Mouse (Mus musculus) liver, postnatal 0 days (tissue): Measurements from ENCODE around the gene Gm12117. TPM values are rescaled to one million over a fixed set of nuclear protein-coding genes. Genes with fewer than 3 reads are reported as not detected.

ENCODE experiments used
- ATAC-seq: fragments of 200-750 bp; cut with Nextera tagmentation; 2 replicates; pipeline ENCODE4 v1.8.0; 2017; ENCODE audit warnings: mild to moderate bottlenecking, moderate library complexity
- DNase-seq: peaks from one replicate; pipeline ENCODE4 v3.0.0-alpha.2; 2016
- H3K27ac ChIP-seq: fragments of 300-500 bp; sonication (generic); 2 replicates; pipeline ENCODE4 v1.5.1; 2014; ENCODE audit warnings: antibody characterized with exemption, moderate library complexity, mild to moderate bottlenecking, low read depth
- H3K27me3 ChIP-seq: fragments of 300-500 bp; sonication (generic); 2 replicates; pipeline ENCODE4 v1.6.1; 2014; ENCODE audit warnings: low read length, control low read depth, mixed read lengths; ENCODE audit not compliant: insufficient read depth
- H3K36me3 ChIP-seq: fragments of 300-500 bp; sonication (generic); replicated peaks from 2 replicates; pipeline ENCODE4 v1.6.1; 2014; ENCODE audit warnings: mild to moderate bottlenecking, control low read depth, low read length, moderate library complexity, mixed read lengths; ENCODE audit not compliant: insufficient read depth
- H3K4me1 ChIP-seq: fragments of 300-500 bp; sonication (generic); 2 replicates; pipeline ENCODE4 v1.6.1; 2014; ENCODE audit warnings: antibody characterized with exemption, mild to moderate bottlenecking, control low read depth; ENCODE audit not compliant: insufficient read depth
- H3K4me2 ChIP-seq: fragments of 300-500 bp; sonication (generic); 2 replicates; pipeline ENCODE4 v1.6.1; 2014; ENCODE audit warnings: low read depth, mild to moderate bottlenecking, low read length, moderate library complexity, mixed read lengths
- H3K4me3 ChIP-seq: fragments of 300-500 bp; sonication (generic); 2 replicates; pipeline ENCODE4 v1.5.1; 2014; ENCODE audit warnings: low read depth, low read length
- H3K9ac ChIP-seq: fragments of 300-500 bp; sonication (generic); replicated peaks from 2 replicates; pipeline ENCODE4 v1.6.1; 2014; ENCODE audit warnings: mild to moderate bottlenecking, moderate library complexity
- H3K9me3 ChIP-seq: fragments of 300-500 bp; sonication (generic); 2 replicates; pipeline ENCODE4 v1.6.1; 2016; ENCODE audit warnings: mild to moderate bottlenecking, control low read depth, low read length, mixed read lengths
- CTCF ChIP-seq: sonication (generic); IDR thresholded peaks from 2 replicates; pipeline ENCODE4 v1.5.1; 2016; ENCODE audit warnings: antibody characterized with exemption, low read depth
- EP300 ChIP-seq: IDR thresholded peaks from 2 replicates; pipeline ENCODE4 v1.6.1; 2016; ENCODE audit warnings: antibody characterized with exemption, low read depth, mild to moderate bottlenecking
- WGBS: fragments of 180-500 bp; shearing (Covaris S2); extraction: QIAGEN DNeasy Blood & Tissue Kit; methylation state at CpG from one replicate; pipeline ENCODE4 v1.1.7; 2014; ENCODE audit not compliant: insufficient replicate concordance; 5-methylcytosine and 5-hydroxymethylcytosine counted together
- polyA plus RNA-seq: library from polyadenylated mRNA; unstranded; fragments of >200 nt; fragmentation: Nextera tagmentation; extraction: Ambion mirVana; gene quantifications from 2 replicates; pipeline ENCODE4 v1.2.1, GENCODE M21; 2015

Gm12117 gene
- polyA plus RNA-seq, 1 experiment from 2014 or later: not detected

DNA sequence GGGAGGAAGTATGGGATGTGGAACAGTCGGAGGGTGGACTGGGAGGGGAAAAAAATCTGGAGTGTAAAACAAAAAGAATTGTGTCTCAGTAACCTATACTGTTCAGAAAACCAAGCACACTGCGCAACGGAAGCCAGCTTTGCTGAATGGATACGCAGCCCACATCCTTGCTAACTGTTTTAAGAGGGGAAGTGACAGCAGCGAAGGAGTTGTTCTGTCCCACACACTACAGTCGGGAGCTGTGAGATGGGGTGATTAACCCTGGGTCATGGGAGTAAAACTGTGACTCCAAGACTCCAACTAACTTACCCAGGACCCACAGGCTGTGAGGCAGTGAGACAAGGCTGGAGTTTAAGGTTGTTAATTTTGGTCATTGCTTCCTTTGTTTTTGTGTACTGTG lies 17.5 kb upstream of the Gm12117 start:
- DNase-seq: no peak
- Histone ChIP-seq H3K9me3 (no peaks in the 10 kb centered on the region), H3K4me2 (no peak overlapping the region), H3K4me1 (no peaks in the 10 kb centered on the region), H3K9ac (no peak overlapping the region), H3K36me3 (no peaks in the 10 kb centered on the region), H3K27ac (no peak overlapping the region), H3K4me3 (no peak overlapping the region), H3K27me3 (no peaks in the 10 kb centered on the region)
- no peak for ATAC-seq
- TF ChIP-seq EP300 (no peak), CTCF (no peak)
- 54% methylated on average over 6 of the region's 6 CpGs for WGBS

DNA sequence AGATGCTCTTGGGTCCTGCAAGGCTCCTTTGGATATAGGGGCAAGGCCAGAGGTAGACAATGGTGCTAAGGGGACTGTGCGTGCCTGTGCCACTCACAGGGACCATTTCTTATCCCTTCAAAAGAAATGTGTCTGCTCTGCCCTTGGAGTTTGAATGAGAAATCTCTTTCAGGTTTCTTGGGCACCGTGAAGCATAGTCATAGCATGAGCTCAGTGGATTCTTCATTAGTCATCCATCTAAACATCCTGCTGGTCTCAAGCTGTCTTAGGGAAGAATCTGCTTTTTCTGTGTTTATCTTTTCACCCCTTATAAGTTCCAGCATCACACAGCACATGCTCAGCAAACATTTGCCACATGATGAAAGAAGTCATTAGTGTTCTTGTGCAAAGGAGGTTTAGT lies 2.0 kb upstream of the Gm12117 start:
- no peak for TF ChIP-seq CTCF
- no peak for TF ChIP-seq EP300
- Histone ChIP-seq H3K4me3 (no peak overlapping the region), H3K9ac (no peak overlapping the region), H3K9me3 (no peaks in the 10 kb centered on the region), H3K27ac (no peak overlapping the region), H3K4me1 (no peaks in the 10 kb centered on the region), H3K4me2 (no peak overlapping the region), H3K27me3 (no peaks in the 10 kb centered on the region), H3K36me3 (no peaks in the 10 kb centered on the region)
- DNase-seq (no peak), ATAC-seq (no peak)
- WGBS: 75% methylated on average over 2 of the region's 2 CpGs

- no peak overlapping the region for H3K4me3 ChIP-seq
- no peak for TF ChIP-seq EP300
- TF ChIP-seq CTCF: no peak
- no peaks in the 10 kb centered on the region for H3K27me3 ChIP-seq
- no peaks in the 10 kb centered on the region for H3K4me1 ChIP-seq
- no peaks in the 10 kb centered on the region for H3K9me3 ChIP-seq
- H3K27ac ChIP-seq: no peak overlapping the region
- no peak for ATAC-seq
- no peaks in the 10 kb centered on the region for H3K36me3 ChIP-seq
- DNase-seq: no peak
- WGBS: 55% methylated on average over 3 of the region's 3 CpGs
- no peak overlapping the region for H3K4me2 ChIP-seq
- no peak overlapping the region for H3K9ac ChIP-seq
These were observed 1.7 kb downstream of the Gm12117 start for GRCm38 (mm10) chr11:33274816-33275215.

- Histone ChIP-seq H3K27ac (no peak overlapping the region), H3K9me3 (no peaks in the 10 kb centered on the region), H3K36me3 (no peaks in the 10 kb centered on the region), H3K4me1 (no peaks in the 10 kb centered on the region), H3K4me2 (no peak overlapping the region), H3K27me3 (no peaks in the 10 kb centered on the region), H3K4me3 (no peak overlapping the region), H3K9ac (no peak overlapping the region)
- ATAC-seq: no peak
- no peak for TF ChIP-seq CTCF
- TF ChIP-seq EP300: no peak
- no peak for DNase-seq
- WGBS: 45% methylated on average over 1 of the region's 1 CpGs
These were observed 2.2 kb downstream of the Gm12117 start for GRCm38 (mm10) chr11:33274294-33274693.

- H3K27ac ChIP-seq: no peak overlapping the region
- no peak for ATAC-seq
- WGBS: 74% methylated on average over 3 of the region's 3 CpGs
- H3K36me3 ChIP-seq: no peaks in the 10 kb centered on the region
- no peaks in the 10 kb centered on the region for H3K9me3 ChIP-seq
- no peaks in the 10 kb centered on the region for H3K4me1 ChIP-seq
- no peak overlapping the region for H3K9ac ChIP-seq
- no peaks in the 10 kb centered on the region for H3K27me3 ChIP-seq
- H3K4me2 ChIP-seq: no peak overlapping the region
- TF ChIP-seq EP300 (no peak), CTCF (no peak)
- H3K4me3 ChIP-seq: no peak overlapping the region
- DNase-seq: no peak
These were observed 36.2 kb downstream of the Gm12117 start for GRCm38 (mm10) chr11:33240295-33240694.

GRCm38 (mm10) chr11:33234134-33234533 lies 42.4 kb downstream of the Gm12117 start:
- no peak for ATAC-seq
- Histone ChIP-seq H3K4me2 (no peak overlapping the region), H3K9ac (no peak overlapping the region), H3K27ac (no peak overlapping the region), H3K9me3 (no peaks in the 10 kb centered on the region), H3K27me3 (no peaks in the 10 kb centered on the region), H3K4me1 (no peaks in the 10 kb centered on the region), H3K36me3 (no peaks in the 10 kb centered on the region), H3K4me3 (no peak overlapping the region)
- WGBS: 73% methylated on average over 3 of the region's 3 CpGs
- no peak for TF ChIP-seq EP300
- TF ChIP-seq CTCF: no peak
- no peak for DNase-seq

DNA sequence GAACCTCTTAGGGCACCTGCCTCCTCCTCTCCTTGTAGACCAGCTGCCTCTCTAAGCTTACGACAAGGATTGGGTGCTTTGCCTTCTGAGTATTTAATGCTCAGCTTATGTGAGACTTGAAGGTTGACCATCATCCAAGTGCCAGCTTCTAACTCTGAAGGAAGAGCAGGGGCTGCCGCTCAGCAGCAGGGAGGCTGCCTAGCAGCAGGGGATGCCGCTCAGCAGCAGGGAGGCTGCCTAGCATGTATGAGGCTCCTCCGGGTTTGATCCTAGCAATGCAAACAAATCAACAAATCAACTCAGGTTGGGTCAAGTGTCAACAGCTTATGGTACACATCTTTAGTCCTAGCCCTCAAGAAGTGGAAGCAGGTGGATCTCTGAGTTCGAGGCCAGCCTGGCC lies 44.5 kb downstream of the Gm12117 start:
- no peaks in the 10 kb centered on the region for H3K9me3 ChIP-seq
- TF ChIP-seq CTCF: no peak
- no peak for TF ChIP-seq EP300
- no peaks in the 10 kb centered on the region for H3K4me1 ChIP-seq
- H3K36me3 ChIP-seq: no peaks in the 10 kb centered on the region
- H3K4me2 ChIP-seq: no peak overlapping the region
- ATAC-seq (no peak), DNase-seq (no peak)
- no peak overlapping the region for H3K27ac ChIP-seq
- WGBS: 68% methylated on average over 5 of the region's 5 CpGs
- H3K9ac ChIP-seq: no peak overlapping the region
- H3K27me3 ChIP-seq: no peaks in the 10 kb centered on the region
- no peak overlapping the region for H3K4me3 ChIP-seq
